Mouse (Mus musculus) erythroblast, embryonic 14.5 days (primary cell): ENCODE results near the gene Frmd4a.

Experiments used
- GATA1 ChIP-seq: IDR thresholded peaks from 2 replicates; pipeline ENCODE4 v1.6.1; 2012; ENCODE audit warnings: low read length, inconsistent platforms, mixed read lengths
- TAL1 ChIP-seq: IDR thresholded peaks from 3 replicates; pipeline ENCODE4 v1.6.1; 2012; ENCODE audit warnings: low read length, inconsistent platforms, mixed read lengths

DNA sequence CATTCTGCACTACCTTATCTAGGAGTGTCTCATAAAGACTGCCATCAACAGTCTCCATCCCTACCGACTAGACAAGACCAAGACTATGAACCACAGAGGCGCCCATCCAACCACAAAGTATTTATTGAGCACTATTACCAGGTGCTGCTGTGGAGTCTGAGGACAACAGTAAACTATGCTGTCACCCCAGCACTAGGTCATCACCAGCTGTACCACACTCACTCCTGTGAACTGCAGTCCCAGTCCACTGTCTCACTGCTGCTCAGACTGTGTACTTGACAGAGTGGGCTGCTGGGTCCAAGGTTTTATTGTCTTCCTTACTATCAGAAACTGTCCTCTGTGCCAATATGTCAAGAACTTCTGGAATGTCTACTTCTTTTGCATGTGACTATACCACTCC lies 611.4 kb downstream of the Frmd4a start:
- TF ChIP-seq GATA1 (no peak), TAL1 (no peak)
